Mouse (Mus musculus) adrenal gland, postnatal 10 days (tissue): ENCODE data around the gene Nol10. TPM values are rescaled to one million over a fixed set of nuclear protein-coding genes. Genes with fewer than 3 reads are reported as not detected.
A peak's percentile ranks its signal among the peaks of the same experiment; 100 is the strongest.
"Not testable (repeated sequence)": the region's sequence is repeated elsewhere in the genome, so short reads cannot be mapped to it uniquely, and the experiment has no call there.

Source experiments
- DNase-seq: peaks from one replicate; pipeline ENCODE4 v3.0.0; 2021; ENCODE audit warnings: mixed read lengths
- microRNA-seq: library from miRNA; unstranded; fragments of <30 nt; microRNA quantifications from one replicate; pipeline ENCODE4 v1.2.0, GENCODE M21; 2021
- total RNA-seq, 2 experiments: library from RNA; stranded (reverse); gene quantifications; 2 replicates each; pipeline ENCODE4 v1.2.3; 2021

Nol10 gene
- total RNA-seq, 2 experiments from 2014 or later: 11.9 to 14.2 TPM

DNA sequence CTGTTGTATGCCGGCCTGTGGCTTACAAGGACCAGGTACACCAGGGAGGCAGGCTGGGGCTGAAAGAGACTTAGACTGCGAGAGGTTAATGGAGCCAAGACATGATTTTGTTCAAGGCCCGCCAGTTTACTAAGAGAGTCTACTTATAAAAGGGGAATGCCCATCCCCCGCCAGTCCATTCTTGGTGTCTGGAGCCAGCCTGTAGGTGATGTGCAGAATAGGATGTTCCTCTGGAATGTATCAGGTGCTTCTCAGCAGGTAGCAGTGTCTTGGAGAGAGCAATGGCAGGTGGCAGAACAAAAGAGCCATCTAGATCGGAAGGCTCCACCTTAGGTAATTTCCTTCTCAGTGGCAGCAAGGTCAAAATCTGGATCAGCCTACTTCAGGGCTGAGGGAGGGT, 116.3 kb downstream of the Nol10 start:
- not testable (repeated sequence) for DNase-seq

DNA sequence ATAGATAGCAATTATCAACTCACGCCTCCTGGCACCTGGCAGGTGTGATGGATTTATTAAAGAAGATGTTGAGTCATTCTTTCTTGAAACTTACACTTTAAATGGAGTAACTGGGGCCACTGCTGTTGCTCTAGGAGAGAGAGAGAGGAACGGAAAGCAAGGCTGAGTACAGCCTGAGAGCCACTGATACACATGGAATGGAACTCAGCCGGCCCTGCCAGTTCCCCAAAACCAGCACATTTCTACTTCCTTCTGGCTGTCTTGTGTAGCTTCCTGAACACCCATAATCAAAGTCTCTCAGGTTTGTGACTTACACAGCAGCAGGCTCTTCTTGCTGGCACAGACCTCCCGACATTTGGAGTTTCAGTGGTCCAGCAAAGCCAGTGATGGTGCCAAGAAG, 118.5 kb downstream of the Nol10 start:
- DNase-seq: no peak

DNA sequence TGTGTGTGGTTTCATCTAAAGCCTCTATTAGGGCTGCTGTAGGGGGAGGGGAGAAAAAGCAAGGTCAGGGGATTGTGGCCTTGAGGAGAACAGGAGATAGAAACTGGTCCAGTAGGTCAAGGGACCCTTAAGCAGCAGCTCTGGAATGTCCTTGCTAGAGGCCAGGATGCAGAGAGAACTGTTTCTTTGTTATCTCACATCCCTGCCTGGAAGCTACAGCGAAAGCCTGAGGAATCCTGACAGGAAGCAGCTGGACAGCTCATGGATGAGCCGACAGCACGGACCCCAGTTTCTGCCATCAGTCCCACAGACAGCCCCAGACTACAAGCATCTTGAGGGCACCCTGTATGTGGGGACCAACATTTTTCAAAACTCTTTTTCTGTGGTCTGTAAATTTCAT, 120.1 kb downstream of the Nol10 start:
- DNase-seq: peak; percentile 30

DNA sequence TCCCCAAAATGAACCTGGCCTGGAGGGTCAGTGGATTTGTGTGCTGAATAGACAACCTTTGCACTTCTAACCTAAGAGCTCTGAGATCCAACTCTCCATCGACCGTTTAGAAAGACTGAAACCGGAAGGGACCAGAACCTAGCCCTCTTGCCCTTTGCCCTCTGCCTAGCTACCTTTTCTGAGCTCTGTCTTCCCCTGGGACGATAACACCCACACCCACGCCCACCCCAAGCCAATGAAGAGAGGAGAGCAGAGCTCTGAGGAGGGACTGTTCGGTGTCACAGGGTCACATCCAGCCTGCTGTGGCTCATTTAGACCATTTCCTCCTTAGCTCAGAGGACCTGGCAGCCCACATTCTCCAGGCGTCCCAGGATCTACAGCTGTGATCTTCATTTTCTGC, 121.6 kb downstream of the Nol10 start:
- no peak for DNase-seq

DNA sequence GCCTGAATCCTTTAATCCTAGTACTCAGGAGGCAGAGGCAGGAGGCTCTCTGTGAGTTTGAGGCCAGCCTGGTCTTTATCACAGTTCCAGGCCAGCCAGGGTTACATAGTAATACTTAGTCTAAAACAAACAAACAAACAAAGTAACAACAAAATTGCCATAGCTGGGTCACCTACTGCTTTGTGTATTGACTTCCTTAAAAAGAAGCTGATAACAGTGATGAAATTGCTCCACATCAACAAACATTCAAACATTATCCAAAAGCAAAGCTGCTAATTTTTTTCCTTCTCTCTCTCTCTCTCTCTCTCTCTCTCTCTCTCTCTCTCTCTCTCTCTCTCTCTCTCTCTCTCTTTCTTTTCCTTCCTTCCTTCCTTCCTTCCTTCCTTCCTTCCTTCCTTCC, 122.3 kb downstream of the Nol10 start:
- DNase-seq: not testable (repeated sequence)

DNA sequence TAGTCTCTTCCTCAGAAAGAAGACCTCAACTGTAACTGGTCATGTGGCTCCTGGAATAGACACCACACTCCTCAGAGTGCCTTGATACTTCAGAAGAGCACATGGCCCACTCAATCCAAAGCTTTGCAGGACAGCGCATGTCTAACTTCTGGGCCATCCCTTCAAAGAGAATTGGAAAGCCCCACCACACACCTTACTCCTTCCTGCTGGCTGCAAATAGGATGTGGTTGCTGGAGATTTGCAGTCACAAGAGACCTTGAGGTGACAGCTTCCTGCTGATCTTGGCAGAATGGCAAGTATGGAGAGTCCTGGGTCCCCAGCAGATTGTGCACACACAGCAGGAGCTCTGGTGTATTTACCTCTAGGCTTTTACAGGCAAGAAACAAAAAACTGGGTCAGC, 123.1 kb downstream of the Nol10 start:
- DNase-seq: peak; percentile 52

DNA sequence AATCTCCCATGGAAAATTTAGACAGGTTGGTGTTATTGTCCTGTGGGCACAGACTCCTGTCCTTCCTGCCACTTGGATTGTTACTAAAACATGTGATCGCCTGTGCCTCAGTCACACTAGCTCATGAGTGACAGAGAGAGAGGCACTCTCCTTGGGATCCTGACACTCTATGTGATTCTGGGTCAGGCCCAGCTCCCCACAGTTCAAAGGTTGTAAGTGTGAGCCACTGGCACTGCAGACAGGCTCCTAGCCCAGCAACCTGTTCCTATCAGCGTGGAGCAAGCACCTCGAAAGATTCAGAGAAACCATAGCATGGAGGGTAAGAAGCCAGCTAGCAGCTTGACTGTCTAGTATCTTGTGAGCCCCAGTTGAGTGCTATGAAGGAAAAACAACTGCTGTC, 124.9 kb downstream of the Nol10 start:
- no peak for DNase-seq

DNA sequence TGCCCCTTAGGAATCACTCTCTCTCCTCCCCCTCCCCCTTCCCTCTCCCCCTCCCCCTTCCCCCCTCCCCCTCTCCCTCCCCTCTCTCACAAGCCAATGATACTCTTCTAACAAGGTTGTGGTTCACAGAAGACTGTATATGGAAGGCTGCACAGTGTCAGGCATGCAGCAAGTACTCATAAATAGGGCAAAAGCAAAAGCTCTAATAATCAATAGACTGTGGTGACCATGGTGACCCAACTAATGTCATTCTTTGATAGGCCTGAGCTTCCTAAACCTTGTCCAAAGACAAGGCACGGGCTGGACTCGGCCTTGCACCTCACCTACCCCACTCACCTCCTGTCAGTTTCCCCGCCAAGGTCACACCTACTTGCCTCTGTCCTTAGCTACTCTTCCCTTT, 125.6 kb downstream of the Nol10 start:
- no peak for DNase-seq

DNA sequence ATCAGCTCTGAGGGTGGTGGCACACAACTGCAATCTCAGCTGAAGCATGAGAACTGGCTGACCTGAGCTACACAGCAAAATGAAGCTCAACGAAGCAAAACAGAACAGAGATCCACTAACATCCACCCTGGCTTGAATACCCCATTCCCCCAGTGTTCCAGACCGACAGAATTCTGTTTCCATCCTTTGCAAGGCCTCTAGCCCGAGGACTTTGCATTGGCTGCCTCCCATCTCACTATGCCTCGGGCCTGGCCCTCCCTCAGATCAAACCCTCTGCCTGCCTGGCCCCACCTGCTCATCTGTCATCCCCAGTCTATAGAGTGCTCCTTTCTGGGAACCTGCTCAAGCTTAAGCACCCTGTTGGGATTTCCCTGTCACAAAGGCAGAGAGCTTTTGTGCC, 126.4 kb downstream of the Nol10 start:
- no peak for DNase-seq

DNA sequence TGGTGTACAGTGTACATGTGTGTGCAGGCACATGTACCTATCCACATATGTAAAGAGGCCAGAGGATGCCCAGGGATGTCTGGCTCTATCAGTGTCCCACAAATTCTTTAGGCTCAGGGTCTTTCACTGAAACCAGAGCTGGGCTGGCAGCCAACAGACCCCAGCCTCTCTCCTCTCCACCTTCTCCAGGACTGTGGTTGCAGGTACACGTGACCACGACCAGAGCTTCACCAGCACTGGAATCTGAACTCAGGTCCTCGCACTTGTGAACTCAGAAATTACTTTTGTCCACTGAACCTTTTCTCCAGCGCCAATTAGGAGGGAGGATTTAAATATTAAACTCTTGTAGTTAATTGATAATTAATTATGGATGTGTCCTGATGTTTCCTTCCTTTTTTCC, 126.9 kb downstream of the Nol10 start:
- no peak for DNase-seq

DNA sequence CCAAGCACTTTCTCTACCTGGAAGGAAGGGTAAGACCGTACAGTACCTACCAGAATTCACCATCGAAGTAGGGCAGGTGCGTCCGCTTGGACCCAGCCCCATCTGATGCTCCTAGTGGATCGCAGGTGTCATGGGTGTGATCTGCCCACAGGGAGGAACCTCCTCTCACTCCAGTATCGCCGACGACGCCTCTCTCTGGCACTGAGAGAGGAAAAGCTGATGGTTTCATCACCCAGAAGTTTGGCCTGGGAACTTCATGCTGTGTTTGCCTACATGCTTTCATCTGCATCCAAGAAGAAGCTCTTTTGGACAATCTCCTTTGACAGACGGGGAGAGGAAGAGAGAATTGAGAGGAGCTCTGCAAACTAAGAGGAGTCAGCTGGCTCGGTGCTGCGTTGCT, 129.9 kb downstream of the Nol10 start:
- DNase-seq: no peak

DNA sequence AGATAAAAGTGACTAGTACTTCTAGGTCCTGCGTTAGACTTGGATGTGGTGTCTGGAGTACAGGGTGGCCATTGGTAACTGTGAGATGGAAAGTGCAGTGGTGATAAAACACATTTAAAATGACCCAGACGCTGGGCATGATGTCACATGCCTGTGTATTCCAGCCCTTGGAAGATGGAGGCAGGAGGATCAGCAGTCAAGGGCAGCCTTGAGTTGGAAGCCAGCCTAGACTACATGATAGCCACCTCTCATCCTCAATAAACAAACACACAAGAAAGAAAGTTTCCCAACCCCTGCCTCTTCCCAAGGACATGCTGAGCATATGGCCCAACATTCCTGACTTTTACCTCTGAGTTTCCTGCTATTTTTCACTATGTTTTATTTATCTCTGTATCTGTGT, 130.6 kb downstream of the Nol10 start:
- no peak for DNase-seq

Small RNAs within 50 kb of the gene (microRNA-seq; reads per million reads assigned to microRNA genes)
- gene Mir3066: 3.7 reads per million

Other genes with a start within 250 kb of the Nol10 start
- under 1 TPM; 0.27 to 0.30 TPM for gene Kcnf1, start 171.6 kb upstream of the Nol10 start, total RNA-seq
- gene Pdia6, start 81.9 kb upstream of the Nol10 start, total RNA-seq: 100 to 1,000 TPM; 159 to 179 TPM
- gene Atp6v1c2, start 19.1 kb upstream of the Nol10 start, total RNA-seq: 1 to 10 TPM; 1.8 to 2.5 TPM
- 100 to 1,000 TPM; 149 to 195 TPM for gene Odc1, start 196.3 kb downstream of the Nol10 start, total RNA-seq